Mouse (Mus musculus): Measurements from ENCODE around the gene Gm5475. TPM values are rescaled to one million over a fixed set of nuclear protein-coding genes. Genes with fewer than 3 reads are reported as not detected.

Gm5475 gene
- total RNA-seq, 1 experiment, result not detected

GRCm38 (mm10) chr15:100419311-100419710 lies 2.6 kb upstream of the Gm5475 start:
- TF ChIP-seq CHD2 (IDR thresholded peaks at IDR 0.05; ENCODE audit: low read depth, low read length) (no peak), ZC3H11A (IDR thresholded peaks at IDR 0.05; ENCODE audit: borderline replicate concordance, low read depth, low read length) (no peak)
- Histone ChIP-seq H3K36me3 (ENCODE audit: control insufficient read depth, insufficient read depth, low read length, poor library complexity, severe bottlenecking) (no peaks in the 10 kb centered on the region), H3K27ac (ENCODE audit: insufficient read depth, low read depth, low read length, poor library complexity, severe bottlenecking) (no peak overlapping the region), H3K4me1 (ENCODE audit: control insufficient read depth in 2 of 2, insufficient read depth in 2 of 2, low read length in 2 of 2, poor library complexity in 1 of 2) (peaks cover 3 to 11% of the 10 kb centered on the region in 2 experiments; a peak in 3 of 4 replicates), H3K9ac (ENCODE audit: insufficient read depth, low read depth, low read length, poor library complexity, severe bottlenecking) (no peak overlapping the region), H3K4me3 (ENCODE audit: insufficient read depth in 1 of 2, low read depth in 1 of 2, low read length in 2 of 2, poor library complexity in 1 of 2, severe bottlenecking in 1 of 2) (no peak overlapping the region), H3K9me3 (ENCODE audit: control insufficient read depth, insufficient read depth, low read depth, low read length) (no peaks in the 10 kb centered on the region)
- in situ Hi-C loops (cut with MboI; ENCODE audit: low sequenced_read_pairs in 2 of 2, unreplicated experiment in 2 of 2), result no loop called here
- no peak for DNase-seq (ENCODE audit: low read depth, low spot score)

- in situ Hi-C loops (cut with MboI; ENCODE audit: low sequenced_read_pairs in 2 of 2, unreplicated experiment in 2 of 2), result no loop called here
- Histone ChIP-seq H3K9me3 (ENCODE audit: control insufficient read depth, insufficient read depth, low read depth, low read length) (no peaks in the 10 kb centered on the region), H3K4me1 (ENCODE audit: control insufficient read depth in 2 of 2, insufficient read depth in 2 of 2, low read length in 2 of 2, poor library complexity in 1 of 2) (peaks cover 3 to 10% of the 10 kb centered on the region in 2 experiments; a peak in 3 of 4 replicates), H3K36me3 (ENCODE audit: control insufficient read depth, insufficient read depth, low read length, poor library complexity, severe bottlenecking) (no peaks in the 10 kb centered on the region), H3K4me3 (ENCODE audit: insufficient read depth in 1 of 2, low read depth in 1 of 2, low read length in 2 of 2, poor library complexity in 1 of 2, severe bottlenecking in 1 of 2) (no peak overlapping the region), H3K9ac (ENCODE audit: insufficient read depth, low read depth, low read length, poor library complexity, severe bottlenecking) (no peak overlapping the region), H3K27ac (ENCODE audit: insufficient read depth, low read depth, low read length, poor library complexity, severe bottlenecking) (no peak overlapping the region)
- DNase-seq (ENCODE audit: low read depth, low spot score), result no peak
- no peak for TF ChIP-seq ZC3H11A (IDR thresholded peaks at IDR 0.05; ENCODE audit: borderline replicate concordance, low read depth, low read length)
- no peak for TF ChIP-seq CHD2 (IDR thresholded peaks at IDR 0.05; ENCODE audit: low read depth, low read length)
- TF ChIP-seq HCFC1 (IDR thresholded peaks at IDR 0.05; ENCODE audit: borderline replicate concordance, insufficient read depth, low read length), result no peak
- no peak for TF ChIP-seq ZNF384 (IDR thresholded peaks at IDR 0.05; ENCODE audit: low read depth, low read length)
These were observed 1.8 kb upstream of the Gm5475 start for GRCm38 (mm10) chr15:100419901-100420745.

GRCm38 (mm10) chr15:100421059-100421757 lies 739 bp upstream of the Gm5475 start:
- no peak for TF ChIP-seq HCFC1 (IDR thresholded peaks at IDR 0.05; ENCODE audit: borderline replicate concordance, insufficient read depth, low read length)
- TF ChIP-seq MAFK (IDR thresholded peaks at IDR 0.05; ENCODE audit: insufficient read depth, low read depth, low read length), result no peak
- TF ChIP-seq ZC3H11A (IDR thresholded peaks at IDR 0.05; ENCODE audit: borderline replicate concordance, low read depth, low read length), result no peak
- no peak for TF ChIP-seq CHD2 (IDR thresholded peaks at IDR 0.05; ENCODE audit: low read depth, low read length)
- no peak for TF ChIP-seq ZNF384 (IDR thresholded peaks at IDR 0.05; ENCODE audit: low read depth, low read length)
- H3K27ac ChIP-seq (ENCODE audit: insufficient read depth, low read depth, low read length, poor library complexity, severe bottlenecking), result no peak overlapping the region
- H3K9me3 ChIP-seq (ENCODE audit: control insufficient read depth, insufficient read depth, low read depth, low read length), result no peaks in the 10 kb centered on the region
- in situ Hi-C loops (cut with MboI; ENCODE audit: low sequenced_read_pairs in 2 of 2, unreplicated experiment in 2 of 2), result no loop called here
- H3K4me3 ChIP-seq (ENCODE audit: insufficient read depth in 1 of 2, low read depth in 1 of 2, low read length in 2 of 2, poor library complexity in 1 of 2, severe bottlenecking in 1 of 2), result no peak overlapping the region
- H3K36me3 ChIP-seq (ENCODE audit: control insufficient read depth, insufficient read depth, low read length, poor library complexity, severe bottlenecking), result no peaks in the 10 kb centered on the region
- peaks cover 2 to 5% of the 10 kb centered on the region in 2 experiments for H3K4me1 ChIP-seq (ENCODE audit: control insufficient read depth in 2 of 2, insufficient read depth in 2 of 2, low read length in 2 of 2, poor library complexity in 1 of 2)
- DNase-seq (ENCODE audit: low read depth, low spot score), result no peak
- no peak overlapping the region for H3K9ac ChIP-seq (ENCODE audit: insufficient read depth, low read depth, low read length, poor library complexity, severe bottlenecking)

GRCm38 (mm10) chr15:100422476-100422875 lies 529 bp downstream of the Gm5475 start:
- no peak for DNase-seq (ENCODE audit: low read depth, low spot score)
- Histone ChIP-seq H3K4me1 (ENCODE audit: control insufficient read depth in 2 of 2, insufficient read depth in 2 of 2, low read length in 2 of 2, poor library complexity in 1 of 2) (peaks cover 2 to 5% of the 10 kb centered on the region in 2 experiments), H3K9ac (ENCODE audit: insufficient read depth, low read depth, low read length, poor library complexity, severe bottlenecking) (peak overlapping the region; percentile 92), H3K9me3 (ENCODE audit: control insufficient read depth, insufficient read depth, low read depth, low read length) (no peaks in the 10 kb centered on the region), H3K4me3 (ENCODE audit: insufficient read depth in 1 of 2, low read depth in 1 of 2, low read length in 2 of 2, poor library complexity in 1 of 2, severe bottlenecking in 1 of 2) (peak overlapping the region; percentile 87 to 97), H3K27ac (ENCODE audit: insufficient read depth, low read depth, low read length, poor library complexity, severe bottlenecking) (0 out of 2 replicates have a peak overlapping the region, but pooled peaks have one; percentile 40), H3K36me3 (ENCODE audit: control insufficient read depth, insufficient read depth, low read length, poor library complexity, severe bottlenecking) (no peaks in the 10 kb centered on the region)
- no peak for TF ChIP-seq CHD2 (IDR thresholded peaks at IDR 0.05; ENCODE audit: low read depth, low read length)
- TF ChIP-seq ZNF384 (IDR thresholded peaks at IDR 0.05; ENCODE audit: low read depth, low read length), result no peak
- TF ChIP-seq ZC3H11A (IDR thresholded peaks at IDR 0.05; ENCODE audit: borderline replicate concordance, low read depth, low read length), result no peak
- no peak for TF ChIP-seq HCFC1 (IDR thresholded peaks at IDR 0.05; ENCODE audit: borderline replicate concordance, insufficient read depth, low read length)
- in situ Hi-C loops (cut with MboI; ENCODE audit: low sequenced_read_pairs in 2 of 2, unreplicated experiment in 2 of 2), result no loop called here

Measured in ES-E14 (cell line).